Mouse (Mus musculus): Measurements from ENCODE around the gene Zfp536. TPM values are rescaled to one million over a fixed set of nuclear protein-coding genes. Genes with fewer than 3 reads are reported as not detected.

The Zfp536 gene
- total RNA-seq, 2 experiments from 2014 or later: 30.4 to 46.5 TPM

DNA sequence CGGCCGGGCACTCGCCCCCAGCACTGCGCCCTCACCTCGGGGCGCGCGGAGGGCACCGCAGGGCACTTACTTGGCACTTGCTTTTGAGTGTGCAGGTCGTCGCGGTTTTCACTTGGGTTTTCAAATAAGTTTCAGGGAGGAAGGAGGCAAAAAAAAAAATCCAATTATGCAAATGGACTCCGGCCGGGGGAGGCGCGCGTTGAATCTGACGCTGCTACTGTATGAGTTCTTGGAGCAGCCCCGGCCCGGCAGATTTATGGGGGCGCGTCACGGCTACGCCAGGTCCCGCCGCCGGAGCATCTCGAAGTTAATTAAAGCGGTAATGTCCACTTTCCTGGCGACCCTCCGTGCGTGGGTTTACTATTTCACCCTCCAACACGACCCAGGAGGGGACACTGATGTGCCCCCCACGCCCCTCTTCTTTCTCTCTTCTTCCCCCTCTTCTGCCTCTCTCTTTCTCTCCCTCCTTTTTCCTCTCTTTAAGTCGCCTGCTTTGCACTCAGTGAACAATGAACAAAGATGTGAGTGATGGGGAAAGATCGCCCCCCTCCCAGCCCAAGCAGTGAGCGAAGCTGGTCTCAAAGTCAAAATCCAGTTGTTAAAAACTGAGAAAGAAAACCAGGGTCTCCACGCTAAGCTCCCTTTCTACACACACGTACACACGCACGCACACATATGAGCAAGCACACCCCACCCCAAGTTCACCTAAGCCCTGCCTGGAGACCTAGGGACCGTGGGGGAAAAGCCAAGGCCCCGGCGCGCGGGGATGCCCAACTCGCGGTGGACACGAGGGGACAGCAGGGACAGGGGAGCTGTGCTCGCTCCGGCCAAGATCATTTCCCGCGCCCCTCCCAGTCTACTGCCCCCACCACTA, 3.7 kb downstream of the Zfp536 start:
- DNase-seq (ENCODE audit: low spot score in 2 of 2): peak in 1 of 2 experiments; percentile 23
- intact Hi-C loops (cut with DNase I): loop anchor here (5.0 to 10.0 kb wide), 5 partner anchors 145 to 397 kb away; no protein-coding TSS in a partner anchor

DNA sequence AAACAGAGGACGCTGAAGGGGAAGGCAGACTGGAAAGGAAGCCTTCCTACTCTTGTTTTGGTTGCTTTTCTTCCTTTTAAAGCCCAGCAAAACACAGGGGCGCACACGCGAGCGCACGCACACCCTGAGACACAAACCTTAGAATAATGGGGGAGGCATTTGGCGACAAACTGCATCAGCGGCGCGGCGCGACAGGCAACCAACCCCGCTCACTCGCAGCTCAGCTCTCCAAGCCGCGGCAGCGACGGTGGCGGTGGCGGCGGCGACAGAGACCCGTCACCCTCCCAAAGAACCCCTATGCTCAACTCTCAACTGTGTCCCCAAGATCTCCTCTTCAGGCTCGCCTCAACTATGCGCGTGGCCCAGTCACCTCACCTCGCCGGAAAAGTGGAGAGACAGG, 4.4 kb downstream of the Zfp536 start:
- DNase-seq (ENCODE audit: low spot score in 2 of 2): peak; percentile 19 to 29
- intact Hi-C loops (cut with DNase I): no loop called here

- intact Hi-C loops (cut with DNase I): no loop called here
- no peak for DNase-seq (ENCODE audit: low spot score in 2 of 2)
These were observed 5.0 kb downstream of the Zfp536 start for GRCm38 (mm10) chr7:37768310-37768940.

- intact Hi-C loops (cut with DNase I): no loop called here
- DNase-seq (ENCODE audit: low spot score in 2 of 2): no peak
These were observed 14.6 kb downstream of the Zfp536 start for GRCm38 (mm10) chr7:37758886-37759285.

DNA sequence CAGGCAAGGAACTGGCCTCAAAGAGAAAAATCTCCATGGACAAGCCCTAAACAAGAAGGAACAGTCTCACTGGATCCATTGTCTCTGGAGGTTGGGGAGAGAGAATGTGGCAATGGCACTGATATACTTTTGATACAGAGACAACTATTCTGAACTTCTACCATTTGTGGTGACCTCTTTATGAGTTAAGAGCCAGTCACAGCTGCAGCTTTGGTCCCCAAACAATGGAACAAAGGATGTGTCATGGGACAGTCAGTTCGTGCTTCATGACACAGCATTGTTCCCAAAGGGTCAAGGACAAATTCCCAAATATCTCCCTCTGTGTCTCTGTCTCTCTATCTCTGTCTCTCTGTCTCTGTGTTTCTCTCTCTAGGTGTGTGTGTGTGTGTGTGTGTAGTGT, 20.4 kb downstream of the Zfp536 start:
- intact Hi-C loops (cut with DNase I): no loop called here
- DNase-seq (ENCODE audit: low spot score in 2 of 2): no peak

DNA sequence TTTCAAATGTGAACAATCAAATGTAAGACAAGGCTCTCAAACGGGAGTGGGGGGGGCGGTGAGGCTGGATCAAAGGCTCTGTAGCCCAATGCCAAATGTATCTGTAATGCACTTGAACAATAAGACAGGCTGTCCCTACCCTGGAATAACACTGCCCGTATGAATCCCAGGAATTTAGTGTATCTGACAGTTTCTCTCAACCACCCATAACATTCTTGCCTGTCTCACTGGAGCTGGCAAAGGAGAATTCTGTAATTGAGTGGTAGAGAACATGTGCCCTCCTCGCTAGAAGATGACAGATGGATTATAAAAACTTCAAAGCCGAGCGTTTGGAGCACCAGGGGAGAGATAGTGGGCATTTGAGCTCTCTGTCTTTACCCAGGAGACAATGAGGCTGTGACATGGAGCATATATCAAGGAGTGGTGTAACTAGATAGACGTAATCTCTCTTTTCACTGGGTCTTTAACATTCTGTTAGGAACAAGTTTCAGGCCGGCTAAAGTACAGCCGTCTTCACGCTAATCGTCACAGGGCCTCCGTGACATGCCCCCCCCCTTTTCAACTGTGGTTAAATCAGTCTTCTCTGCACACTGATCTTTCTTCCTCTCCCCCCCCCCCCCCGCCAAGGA, 27.2 kb downstream of the Zfp536 start:
- intact Hi-C loops (cut with DNase I): no loop called here
- no peak for DNase-seq (ENCODE audit: low spot score in 2 of 2)

DNA sequence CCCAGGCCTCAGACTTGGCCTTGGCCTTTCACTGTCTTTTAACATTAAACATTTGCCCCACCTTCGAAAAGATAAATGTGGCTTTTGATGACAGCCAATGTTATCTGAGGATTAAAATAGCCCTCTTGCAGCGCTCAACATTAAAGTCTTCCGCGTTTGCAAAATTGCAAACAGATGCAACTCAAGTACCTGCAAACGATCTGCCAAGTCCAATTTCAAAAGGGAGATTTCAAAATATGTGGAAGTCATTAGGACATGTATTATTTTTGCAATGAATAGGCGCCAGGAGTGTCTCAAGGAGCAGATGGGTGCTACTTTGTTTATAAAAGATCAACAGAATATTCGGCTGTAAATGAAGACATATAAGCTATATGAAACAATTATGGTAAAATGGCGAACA, 30.1 kb downstream of the Zfp536 start:
- DNase-seq (ENCODE audit: low spot score in 2 of 2): no peak
- intact Hi-C loops (cut with DNase I): no loop called here

DNA sequence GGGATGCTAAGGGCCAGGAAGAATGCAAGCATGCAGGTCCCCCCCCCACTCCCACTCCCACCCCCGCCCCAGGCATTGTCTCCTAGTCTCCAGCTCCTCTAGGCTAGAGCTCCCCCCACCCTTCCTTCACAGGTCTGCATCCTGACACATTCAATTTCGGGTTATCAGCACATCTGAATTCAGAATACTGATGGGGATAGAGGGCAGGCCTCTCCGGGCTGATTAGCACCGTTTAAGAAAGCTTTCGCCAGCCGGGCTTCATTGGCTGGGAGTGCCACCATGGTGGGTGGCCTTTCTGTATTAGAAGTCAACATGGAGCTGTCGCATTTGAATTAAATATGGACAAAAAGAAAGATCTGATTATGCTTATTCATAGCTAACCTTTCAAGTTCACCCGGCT, 36.2 kb downstream of the Zfp536 start:
- intact Hi-C loops (cut with DNase I): no loop called here
- DNase-seq (ENCODE audit: low spot score in 2 of 2): no peak

DNA sequence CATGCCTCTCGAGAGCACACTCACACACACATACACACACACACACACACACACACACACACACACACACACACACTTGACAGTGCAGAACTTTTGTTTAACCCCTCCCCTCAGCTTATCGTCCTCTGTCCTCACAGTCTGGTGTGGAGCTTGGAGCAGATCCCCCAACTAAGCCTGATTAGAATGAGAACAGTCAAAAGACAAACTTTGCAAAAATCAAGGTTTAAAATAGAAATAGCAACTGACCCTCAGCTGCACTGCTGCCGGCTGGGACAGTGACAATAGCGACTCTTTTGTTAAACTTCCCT, 37.1 kb downstream of the Zfp536 start:
- DNase-seq (ENCODE audit: low spot score in 2 of 2): no peak
- intact Hi-C loops (cut with DNase I): no loop called here

DNA sequence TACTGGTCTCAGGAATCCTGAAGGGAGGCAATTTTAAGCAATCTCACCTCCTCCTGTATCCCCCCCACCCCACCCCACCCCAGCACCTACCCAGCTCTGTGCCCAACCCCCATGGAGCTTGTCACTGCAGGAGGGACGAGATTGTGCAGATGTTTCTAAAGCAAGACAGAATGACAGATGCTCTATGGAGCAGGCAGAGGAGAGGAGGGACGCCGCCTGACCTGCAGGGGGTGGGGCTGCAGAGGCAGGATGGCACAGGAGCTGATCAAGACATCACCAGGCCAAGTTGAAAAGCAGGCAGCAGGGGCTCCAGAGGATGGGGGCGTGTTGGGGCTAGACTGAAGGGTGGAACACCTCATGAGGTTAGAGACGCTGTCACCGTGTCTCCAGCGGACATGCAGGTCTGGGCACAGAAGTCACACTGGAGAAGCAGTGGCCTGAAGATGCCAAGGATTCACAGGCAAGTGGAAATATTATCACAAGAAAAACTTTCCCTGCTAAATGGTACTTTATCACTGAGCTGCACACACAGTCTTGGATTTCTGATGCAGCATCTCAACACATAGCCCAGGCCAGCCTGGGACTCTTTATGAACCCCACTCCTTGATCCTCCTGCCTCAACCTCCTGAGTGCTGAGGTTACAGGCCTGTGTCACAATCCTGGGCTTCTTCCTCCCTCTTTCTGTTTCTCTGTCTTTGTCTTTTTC, 37.6 kb downstream of the Zfp536 start:
- DNase-seq (ENCODE audit: low spot score in 2 of 2): no peak
- intact Hi-C loops (cut with DNase I): no loop called here

- intact Hi-C loops (cut with DNase I): no loop called here
- no peak for DNase-seq (ENCODE audit: low spot score in 2 of 2)
These were observed 38.3 kb downstream of the Zfp536 start for GRCm38 (mm10) chr7:37735101-37735500.

DNA sequence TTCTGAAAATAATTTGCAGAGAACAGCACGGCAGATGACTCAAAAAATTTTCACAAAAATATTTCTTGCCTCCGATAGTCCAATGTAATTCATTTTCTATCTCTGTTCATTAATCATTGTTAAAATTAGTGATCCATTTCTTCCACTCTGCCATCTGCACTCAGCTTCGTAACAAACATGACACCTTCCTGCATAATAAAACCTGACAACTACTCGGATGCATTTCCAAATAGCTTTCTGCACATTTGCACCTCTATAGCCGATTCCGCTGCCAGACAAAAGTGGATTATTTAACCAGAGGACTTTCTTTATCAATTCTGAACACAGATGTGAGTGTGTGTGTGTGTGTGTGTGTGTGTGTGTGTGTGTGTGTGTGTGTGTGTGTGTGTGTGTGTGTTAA, 38.9 kb downstream of the Zfp536 start:
- intact Hi-C loops (cut with DNase I): no loop called here
- no peak for DNase-seq (ENCODE audit: low spot score in 2 of 2)

GRCm38 (mm10) chr7:37733996-37734395, 39.4 kb downstream of the Zfp536 start:
- no peak for DNase-seq (ENCODE audit: low spot score in 2 of 2)
- intact Hi-C loops (cut with DNase I): no loop called here

GRCm38 (mm10) chr7:37732741-37733140, 40.7 kb downstream of the Zfp536 start:
- DNase-seq (ENCODE audit: low spot score in 2 of 2): no peak
- intact Hi-C loops (cut with DNase I): no loop called here

GRCm38 (mm10) chr7:37727746-37728145, 45.7 kb downstream of the Zfp536 start:
- DNase-seq (ENCODE audit: low spot score in 2 of 2): no peak
- intact Hi-C loops (cut with DNase I): no loop called here

DNA sequence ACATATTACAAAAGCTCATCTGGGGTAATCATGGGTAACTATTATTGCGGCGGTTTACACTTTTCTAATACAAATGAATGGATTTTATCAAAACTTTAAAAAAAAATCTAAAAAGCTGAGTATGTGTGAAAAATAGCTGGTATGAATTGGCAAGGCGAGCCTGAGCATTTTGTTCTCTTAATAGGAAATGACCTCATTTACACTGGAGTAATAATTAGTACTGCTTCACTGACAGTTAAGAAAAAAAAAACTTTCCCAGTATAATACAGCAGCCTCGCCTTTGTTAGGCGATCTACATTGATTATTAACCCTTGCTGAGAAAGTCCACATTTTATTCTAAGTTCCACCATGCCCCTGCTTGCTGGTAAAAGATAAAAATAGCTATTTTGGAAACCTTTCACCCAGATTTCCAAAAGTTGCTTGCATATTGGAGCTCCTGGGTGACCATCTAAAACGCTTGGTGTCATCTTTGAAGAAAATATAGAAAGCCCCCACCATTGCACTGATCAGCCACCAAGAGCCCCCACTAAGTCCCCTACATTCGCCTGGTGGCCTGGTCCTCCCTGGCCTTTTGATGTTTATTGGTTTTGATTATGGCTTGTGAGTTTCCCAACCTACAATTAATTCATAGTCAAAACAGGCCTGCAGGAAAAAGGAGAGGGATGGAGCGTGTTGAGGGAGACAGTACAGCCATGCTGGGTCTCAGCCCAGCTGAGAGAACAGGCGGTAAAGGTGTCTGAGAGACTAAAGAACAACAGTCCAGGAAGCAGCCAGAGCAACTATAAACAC, 49.2 kb downstream of the Zfp536 start:
- DNase-seq (ENCODE audit: low spot score in 2 of 2): no peak
- intact Hi-C loops (cut with DNase I): no loop called here

DNA sequence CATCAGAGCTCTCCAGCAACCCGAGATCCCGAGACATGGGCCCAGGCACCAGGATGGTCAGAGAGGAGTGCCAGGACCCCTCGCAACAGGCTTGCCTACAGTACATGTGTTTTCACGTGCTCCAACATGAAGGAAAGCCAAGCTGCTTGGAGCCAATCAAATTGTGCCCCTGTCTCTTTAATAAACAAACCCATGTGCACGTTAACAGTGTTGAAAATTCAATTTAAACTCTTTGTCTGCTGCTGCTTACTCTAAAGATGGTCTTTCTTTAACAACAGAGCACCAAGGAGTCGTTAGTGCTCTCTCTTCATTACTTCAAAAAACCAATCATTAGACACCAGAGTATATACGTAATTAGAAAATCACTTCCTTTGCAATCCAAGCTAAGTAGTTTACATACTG, 50.2 kb downstream of the Zfp536 start:
- intact Hi-C loops (cut with DNase I): no loop called here
- no peak for DNase-seq (ENCODE audit: low spot score in 2 of 2)

DNA sequence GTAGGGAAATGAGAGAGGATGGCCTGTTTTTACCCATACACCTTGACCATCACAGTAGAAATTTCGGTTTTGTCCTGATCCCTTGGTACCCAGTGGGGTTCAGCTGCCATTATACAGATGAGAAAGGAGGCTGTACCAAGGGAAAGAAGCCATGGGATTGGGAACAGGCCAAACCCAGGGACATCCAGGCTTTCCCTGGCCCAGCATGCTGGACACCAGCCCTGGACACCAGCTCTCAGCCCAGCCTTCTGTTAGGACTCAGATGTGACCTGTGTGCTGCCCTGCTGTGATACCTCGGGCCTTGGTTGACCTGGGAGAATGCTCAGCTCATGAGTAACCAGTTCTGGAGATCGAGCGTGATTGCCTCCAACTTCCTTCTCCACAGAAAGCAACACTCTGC, 51.8 kb downstream of the Zfp536 start:
- no peak for DNase-seq (ENCODE audit: low spot score in 2 of 2)
- intact Hi-C loops (cut with DNase I): no loop called here

DNA sequence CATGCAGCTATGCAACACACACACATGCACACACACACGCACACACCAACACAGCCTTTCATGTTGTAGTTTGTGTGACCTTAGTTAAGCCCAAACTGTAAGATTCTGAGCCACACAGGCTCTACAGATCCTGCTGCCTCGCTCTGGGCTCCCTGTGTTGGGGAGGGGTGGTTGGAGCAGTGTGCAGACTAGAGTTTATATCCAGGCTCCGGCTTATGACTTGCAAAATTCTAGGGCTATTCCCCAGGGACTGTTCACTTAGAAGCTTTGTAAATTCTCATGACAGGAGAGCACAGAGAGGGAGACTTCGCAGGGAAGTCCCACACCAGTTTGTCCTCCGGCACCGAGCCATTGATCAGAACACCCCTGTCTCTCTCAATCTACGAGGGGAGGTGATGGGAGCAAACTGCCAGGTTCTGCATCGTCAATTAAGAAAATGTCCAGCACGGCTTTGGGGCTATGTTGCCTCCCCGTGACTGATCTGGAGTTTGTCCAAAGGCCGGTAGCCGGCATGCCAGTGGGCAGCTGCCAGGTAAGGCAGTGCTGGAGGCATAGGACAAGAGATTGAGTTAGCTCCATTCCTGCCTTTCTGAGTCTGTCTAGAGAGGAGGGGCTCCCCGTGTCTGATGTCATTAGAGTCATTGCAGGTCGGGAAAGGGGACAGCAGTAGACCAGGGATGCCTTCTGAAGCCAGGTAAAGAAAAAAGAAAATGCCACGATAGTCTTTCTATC, 54.6 kb downstream of the Zfp536 start:
- no peak for DNase-seq (ENCODE audit: low spot score in 2 of 2)
- intact Hi-C loops (cut with DNase I): no loop called here

Measured in left cerebral cortex, postnatal 36 days (tissue).